Mouse (Mus musculus) liver, embryonic 14.5 days (tissue): ENCODE results near the gene Shisa4.

Experiments
- CTCF ChIP-seq: IDR thresholded peaks from 2 replicates; pipeline ENCODE4 v1.5.1; 2016; ENCODE audit warnings: antibody characterized with exemption, low read depth, control low read depth
- EP300 ChIP-seq: IDR thresholded peaks from 2 replicates; pipeline ENCODE4 v1.6.1; 2016; ENCODE audit warnings: antibody characterized with exemption, low read depth

DNA sequence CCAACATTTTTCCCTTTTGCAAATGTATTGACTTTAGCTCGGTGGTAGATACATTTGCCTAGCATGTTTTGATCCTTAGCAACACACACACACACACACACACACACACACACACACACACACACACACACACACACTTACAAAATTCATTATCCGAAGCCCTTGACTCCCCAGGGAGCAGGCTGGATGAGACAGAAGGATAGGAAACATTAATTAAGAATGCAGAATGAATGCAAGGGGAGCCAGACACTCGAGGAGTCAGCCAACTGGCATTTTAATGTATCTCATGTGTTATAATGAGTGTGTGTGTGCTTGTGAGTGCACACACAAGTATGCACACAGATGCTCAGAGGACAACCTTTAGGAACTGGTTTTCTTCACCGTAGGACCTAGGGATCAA, 13.5 kb downstream of the Shisa4 start:
- no peak for TF ChIP-seq CTCF
- TF ChIP-seq EP300: no peak
